Mouse (Mus musculus) bone marrow macrophage, adult 2 months (primary cell): ENCODE data around the gene Cryl1.

Experiments
- CTCF ChIP-seq: IDR thresholded peaks from 2 replicates; pipeline ENCODE4 v1.5.1; 2012; ENCODE audit warnings: low read depth, mild to moderate bottlenecking, low read length, moderate library complexity
- POLR2A ChIP-seq: IDR thresholded peaks from 2 replicates; pipeline ENCODE4 v1.6.1; 2012; ENCODE audit warnings: mild to moderate bottlenecking, low read depth, low read length, borderline replicate concordance

GRCm38 (mm10) chr14:57344781-57345492, 53.4 kb downstream of the Cryl1 start:
- TF ChIP-seq POLR2A (no peak), CTCF (no peak)
